Mouse (Mus musculus): ENCODE results near the gene Tprg. TPM values are rescaled to one million over a fixed set of nuclear protein-coding genes. Genes with fewer than 3 reads are reported as not detected.

Tprg gene
- polyA plus RNA-seq, 1 experiment from 2014 or later, result not detected

GRCm38 (mm10) chr16:25268276-25268675 is 18.3 kb upstream of the Tprg start:
- Histone ChIP-seq H3K27me3 (peaks cover 6% of the 10 kb centered on the region; the same call in 1 of the 2 replicates), H3K4me2 (replicated peaks) (no peak overlapping the region), H3K27ac (no peak overlapping the region), H3K36me3 (no peaks in the 10 kb centered on the region), H3K9me3 (no peaks in the 10 kb centered on the region), H3K4me3 (replicated peaks) (no peak overlapping the region), H3K9ac (replicated peaks) (no peak overlapping the region), H3K4me1 (replicated peaks) (no peaks in the 10 kb centered on the region)
- WGBS, result 74% methylated on average over 4 of the region's 4 CpGs
- ATAC-seq, result no peak

GRCm38 (mm10) chr16:25282563-25282962 is 4.1 kb upstream of the Tprg start:
- no peaks in the 10 kb centered on the region for H3K27me3 ChIP-seq
- H3K4me1 ChIP-seq (replicated peaks), result no peaks in the 10 kb centered on the region
- ATAC-seq, result no peak
- 94% methylated on average over 4 of the region's 4 CpGs for WGBS
- H3K9ac ChIP-seq (replicated peaks), result no peak overlapping the region
- H3K4me2 ChIP-seq (replicated peaks), result no peak overlapping the region
- H3K4me3 ChIP-seq (replicated peaks), result no peak overlapping the region
- no peak overlapping the region for H3K27ac ChIP-seq
- H3K36me3 ChIP-seq, result no peaks in the 10 kb centered on the region
- no peaks in the 10 kb centered on the region for H3K9me3 ChIP-seq

GRCm38 (mm10) chr16:25293753-25294152 is 7.1 kb downstream of the Tprg start:
- no peaks in the 10 kb centered on the region for H3K9me3 ChIP-seq
- no peaks in the 10 kb centered on the region for H3K4me1 ChIP-seq (replicated peaks)
- no peak overlapping the region for H3K27ac ChIP-seq
- no peak overlapping the region for H3K4me2 ChIP-seq (replicated peaks)
- H3K4me3 ChIP-seq (replicated peaks), result no peak overlapping the region
- 74% methylated on average over 2 of the region's 2 CpGs for WGBS
- H3K36me3 ChIP-seq, result no peaks in the 10 kb centered on the region
- no peak overlapping the region for H3K9ac ChIP-seq (replicated peaks)
- no peaks in the 10 kb centered on the region for H3K27me3 ChIP-seq
- ATAC-seq, result no peak

GRCm38 (mm10) chr16:25295546-25295945 is 8.9 kb downstream of the Tprg start:
- no peak for ATAC-seq
- Histone ChIP-seq H3K9ac (replicated peaks) (no peak overlapping the region), H3K27me3 (no peaks in the 10 kb centered on the region), H3K4me3 (replicated peaks) (no peak overlapping the region), H3K4me1 (replicated peaks) (no peaks in the 10 kb centered on the region), H3K4me2 (replicated peaks) (no peak overlapping the region), H3K9me3 (no peaks in the 10 kb centered on the region), H3K27ac (no peak overlapping the region), H3K36me3 (no peaks in the 10 kb centered on the region)
- 92% methylated on average over 11 of the region's 11 CpGs for WGBS

GRCm38 (mm10) chr16:25296746-25297145 is 10.1 kb downstream of the Tprg start:
- no peaks in the 10 kb centered on the region for H3K36me3 ChIP-seq
- no peaks in the 10 kb centered on the region for H3K4me1 ChIP-seq (replicated peaks)
- no peak overlapping the region for H3K27ac ChIP-seq
- no peak for ATAC-seq
- 91% methylated on average over 5 of the region's 5 CpGs for WGBS
- no peak overlapping the region for H3K4me3 ChIP-seq (replicated peaks)
- H3K27me3 ChIP-seq, result no peaks in the 10 kb centered on the region
- no peaks in the 10 kb centered on the region for H3K9me3 ChIP-seq
- no peak overlapping the region for H3K9ac ChIP-seq (replicated peaks)
- no peak overlapping the region for H3K4me2 ChIP-seq (replicated peaks)

- Histone ChIP-seq H3K27ac (no peak overlapping the region), H3K27me3 (no peaks in the 10 kb centered on the region), H3K36me3 (no peaks in the 10 kb centered on the region), H3K4me2 (replicated peaks) (no peak overlapping the region), H3K4me3 (replicated peaks) (no peak overlapping the region), H3K4me1 (replicated peaks) (no peaks in the 10 kb centered on the region), H3K9me3 (no peaks in the 10 kb centered on the region), H3K9ac (replicated peaks) (no peak overlapping the region)
- 88% methylated on average over 1 of the region's 1 CpGs for WGBS
- no peak for ATAC-seq
Observed at GRCm38 (mm10) chr16:25298204-25298603, 11.6 kb downstream of the Tprg start.

GRCm38 (mm10) chr16:25302616-25303015 is 16.0 kb downstream of the Tprg start:
- no peaks in the 10 kb centered on the region for H3K4me1 ChIP-seq (replicated peaks)

GRCm38 (mm10) chr16:25314006-25314405 is 27.4 kb downstream of the Tprg start:
- no peak overlapping the region for H3K4me3 ChIP-seq (replicated peaks)
- 81% methylated on average over 5 of the region's 5 CpGs for WGBS
- ATAC-seq, result no peak

More at GRCm38 (mm10) chr16:25302616-25303015, 16.0 kb downstream of the Tprg start:
- H3K4me2 ChIP-seq (replicated peaks), result no peak overlapping the region
- no peaks in the 10 kb centered on the region for H3K9me3 ChIP-seq
- H3K36me3 ChIP-seq, result no peaks in the 10 kb centered on the region
- no peak overlapping the region for H3K4me3 ChIP-seq (replicated peaks)
- H3K27ac ChIP-seq, result no peak overlapping the region
- no peak for ATAC-seq
- H3K9ac ChIP-seq (replicated peaks), result no peak overlapping the region
- WGBS, result 96% methylated on average over 4 of the region's 4 CpGs
- H3K27me3 ChIP-seq, result no peaks in the 10 kb centered on the region

GRCm38 (mm10) chr16:25315090-25315489 is 28.5 kb downstream of the Tprg start:
- WGBS, result 85% methylated on average over 3 of the region's 3 CpGs
- Histone ChIP-seq H3K27me3 (no peaks in the 10 kb centered on the region), H3K4me2 (replicated peaks) (no peak overlapping the region), H3K4me1 (replicated peaks) (no peaks in the 10 kb centered on the region), H3K27ac (no peak overlapping the region), H3K4me3 (replicated peaks) (no peak overlapping the region), H3K9me3 (no peaks in the 10 kb centered on the region), H3K36me3 (no peaks in the 10 kb centered on the region), H3K9ac (replicated peaks) (no peak overlapping the region)
- no peak for ATAC-seq

More at GRCm38 (mm10) chr16:25314006-25314405, 27.4 kb downstream of the Tprg start:
- Histone ChIP-seq H3K9me3 (no peaks in the 10 kb centered on the region), H3K27me3 (no peaks in the 10 kb centered on the region), H3K36me3 (no peaks in the 10 kb centered on the region), H3K4me2 (replicated peaks) (no peak overlapping the region), H3K4me1 (replicated peaks) (no peaks in the 10 kb centered on the region), H3K27ac (no peak overlapping the region), H3K9ac (replicated peaks) (no peak overlapping the region)

- Histone ChIP-seq H3K9me3 (no peaks in the 10 kb centered on the region), H3K4me2 (replicated peaks) (no peak overlapping the region), H3K36me3 (no peaks in the 10 kb centered on the region), H3K4me3 (replicated peaks) (no peak overlapping the region), H3K27me3 (no peaks in the 10 kb centered on the region; the same call in 1 of the 2 replicates), H3K9ac (replicated peaks) (no peak overlapping the region), H3K4me1 (replicated peaks) (no peaks in the 10 kb centered on the region), H3K27ac (no peak overlapping the region)
- 93% methylated on average over 2 of the region's 2 CpGs for WGBS
- ATAC-seq, result no peak
Observed at GRCm38 (mm10) chr16:25325631-25326238, 39.1 kb downstream of the Tprg start.

GRCm38 (mm10) chr16:25333279-25334219 is 46.9 kb downstream of the Tprg start:
- H3K9me3 ChIP-seq, result no peaks in the 10 kb centered on the region
- H3K27ac ChIP-seq, result no peak overlapping the region
- no peak overlapping the region for H3K4me2 ChIP-seq (replicated peaks)
- ATAC-seq, result peak; percentile 34; the same call in 1 of the 2 replicates
- peaks cover 11% of the 10 kb centered on the region; the same call in 1 of the 2 replicates for H3K27me3 ChIP-seq
- H3K4me1 ChIP-seq (replicated peaks), result peaks cover 8% of the 10 kb centered on the region; the same call in 1 of the 2 replicates
- H3K36me3 ChIP-seq, result no peaks in the 10 kb centered on the region
- H3K4me3 ChIP-seq (replicated peaks), result no peak overlapping the region
- H3K9ac ChIP-seq (replicated peaks), result no peak overlapping the region
- 32% methylated on average over 10 of the region's 10 CpGs for WGBS

GRCm38 (mm10) chr16:25335058-25335703 is 48.6 kb downstream of the Tprg start:
- no peak overlapping the region for H3K4me2 ChIP-seq (replicated peaks)
- H3K27me3 ChIP-seq, result peaks cover 11% of the 10 kb centered on the region; the same call in 1 of the 2 replicates
- H3K27ac ChIP-seq, result no peak overlapping the region
- H3K9me3 ChIP-seq, result no peaks in the 10 kb centered on the region
- peaks cover 8% of the 10 kb centered on the region; the same call in 1 of the 2 replicates for H3K4me1 ChIP-seq (replicated peaks)
- H3K36me3 ChIP-seq, result no peaks in the 10 kb centered on the region
- 26% methylated on average over 4 of the region's 4 CpGs for WGBS
- H3K9ac ChIP-seq (replicated peaks), result no peak overlapping the region
- no peak overlapping the region for H3K4me3 ChIP-seq (replicated peaks)
- ATAC-seq, result no peak
